Mouse (Mus musculus) layer of hippocampus, adult 11-12 months (tissue): ENCODE measurements around the gene 9930104L06Rik.
"Not testable (repeated sequence)": the region's sequence is repeated elsewhere in the genome, so short reads cannot be mapped to it uniquely, and the experiment has no call there.

ENCODE experiments used
- DNase-seq: peaks from one replicate; pipeline ENCODE4 v3.0.0; 2022; ENCODE audit warnings: low spot score

Gene 9930104L06Rik

GRCm38 (mm10) chr4:124936613-124937471 is at the start of gene 9930104L06Rik:
Gene 9930104L06Rik (plus strand): TSS chr4:124937048.
- DNase-seq: peak; percentile 95

- DNase-seq: no peak
Measured at GRCm38 (mm10) chr4:124888702-124889101, 48.1 kb upstream of the 9930104L06Rik start.

GRCm38 (mm10) chr4:124889935-124890334 is 46.9 kb upstream of the 9930104L06Rik start:
- no peak for DNase-seq

GRCm38 (mm10) chr4:124890831-124891230 is 46.0 kb upstream of the 9930104L06Rik start:
- peak; percentile 40 for DNase-seq

- DNase-seq: no peak
Measured at GRCm38 (mm10) chr4:124893769-124894168, 43.1 kb upstream of the 9930104L06Rik start.

- peak; percentile 52 for DNase-seq
Measured at GRCm38 (mm10) chr4:124894508-124895428, 42.1 kb upstream of the 9930104L06Rik start.

GRCm38 (mm10) chr4:124898428-124898827 is 38.4 kb upstream of the 9930104L06Rik start:
- DNase-seq: no peak

GRCm38 (mm10) chr4:124899906-124900305 is 36.9 kb upstream of the 9930104L06Rik start:
- DNase-seq: no peak

GRCm38 (mm10) chr4:124905417-124905816 is 31.4 kb upstream of the 9930104L06Rik start:
- no peak for DNase-seq

- no peak for DNase-seq
Measured at GRCm38 (mm10) chr4:124905971-124906822, 30.7 kb upstream of the 9930104L06Rik start.

- no peak for DNase-seq
Measured at GRCm38 (mm10) chr4:124928102-124928501, 8.7 kb upstream of the 9930104L06Rik start.

GRCm38 (mm10) chr4:124939211-124939610 is 2.4 kb downstream of the 9930104L06Rik start, which contains the start of gene Cdca8:
Gene Cdca8 (minus strand): TSS chr4:124939311.
- DNase-seq: not testable (repeated sequence)

- peak; percentile 86 for DNase-seq
Measured at GRCm38 (mm10) chr4:124943022-124943421, 6.2 kb downstream of the 9930104L06Rik start.

GRCm38 (mm10) chr4:124943781-124944180 is 6.9 kb downstream of the 9930104L06Rik start:
- no peak for DNase-seq

- no peak for DNase-seq
Measured at GRCm38 (mm10) chr4:124944961-124945360, 8.1 kb downstream of the 9930104L06Rik start.

- DNase-seq: no peak
Measured at GRCm38 (mm10) chr4:124949488-124949887, 12.6 kb downstream of the 9930104L06Rik start.

GRCm38 (mm10) chr4:124950181-124951035 is 13.6 kb downstream of the 9930104L06Rik start:
- no peak for DNase-seq

- DNase-seq: no peak
Measured at GRCm38 (mm10) chr4:124951036-124951433, 14.2 kb downstream of the 9930104L06Rik start.

- no peak for DNase-seq
Measured at GRCm38 (mm10) chr4:124953546-124953945, 16.7 kb downstream of the 9930104L06Rik start.

GRCm38 (mm10) chr4:124957284-124957683 is 20.4 kb downstream of the 9930104L06Rik start:
- DNase-seq: no peak

- DNase-seq: no peak
Measured at GRCm38 (mm10) chr4:124959062-124959461, 22.2 kb downstream of the 9930104L06Rik start.
